Mouse (Mus musculus): Measurements from ENCODE around the gene Fras1. TPM values are rescaled to one million over a fixed set of nuclear protein-coding genes. Genes with fewer than 3 reads are reported as not detected.

The Fras1 gene
- polyA plus RNA-seq, 1 experiment: 0.08 TPM

GRCm38 (mm10) chr5:96422716-96423115 is 49.0 kb downstream of the Fras1 start:
- TF ChIP-seq GATA1 (IDR thresholded peaks at IDR 0.05; ENCODE audit: low read length) (no peak), TAL1 (IDR thresholded peaks at IDR 0.05; ENCODE audit: low read length) (no peak)
- Histone ChIP-seq H3K27me3 (ENCODE audit: control insufficient read depth) (no peaks in the 10 kb centered on the region), H3K9me3 (ENCODE audit: control insufficient read depth, low read length) (no peaks in the 10 kb centered on the region), H3K4me1 (ENCODE audit: control insufficient read depth) (no peaks in the 10 kb centered on the region), H3K36me3 (ENCODE audit: control insufficient read depth) (no peaks in the 10 kb centered on the region), H3K4me3 (replicated peaks) (no peak overlapping the region)

- TF ChIP-seq TAL1 (IDR thresholded peaks at IDR 0.05; ENCODE audit: low read length): no peak
- TF ChIP-seq GATA1 (IDR thresholded peaks at IDR 0.05; ENCODE audit: low read length): no peak
- Histone ChIP-seq H3K36me3 (ENCODE audit: control insufficient read depth) (no peaks in the 10 kb centered on the region), H3K4me1 (ENCODE audit: control insufficient read depth) (no peaks in the 10 kb centered on the region), H3K27me3 (ENCODE audit: control insufficient read depth) (no peaks in the 10 kb centered on the region), H3K4me3 (replicated peaks) (no peak overlapping the region), H3K9me3 (ENCODE audit: control insufficient read depth, low read length) (no peaks in the 10 kb centered on the region)
Measured at GRCm38 (mm10) chr5:96425391-96425790, 51.6 kb downstream of the Fras1 start.

- Histone ChIP-seq H3K27me3 (ENCODE audit: control insufficient read depth) (no peaks in the 10 kb centered on the region), H3K4me3 (replicated peaks) (no peak overlapping the region), H3K9me3 (ENCODE audit: control insufficient read depth, low read length) (no peaks in the 10 kb centered on the region), H3K4me1 (ENCODE audit: control insufficient read depth) (no peaks in the 10 kb centered on the region), H3K36me3 (ENCODE audit: control insufficient read depth) (no peaks in the 10 kb centered on the region)
- TF ChIP-seq TAL1 (IDR thresholded peaks at IDR 0.05; ENCODE audit: low read length) (no peak), GATA1 (IDR thresholded peaks at IDR 0.05; ENCODE audit: low read length) (no peak)
Measured at GRCm38 (mm10) chr5:96429532-96430141, 55.9 kb downstream of the Fras1 start.

GRCm38 (mm10) chr5:96437870-96438269 is 64.1 kb downstream of the Fras1 start:
- no peak overlapping the region for H3K4me3 ChIP-seq (replicated peaks)
- no peaks in the 10 kb centered on the region for H3K9me3 ChIP-seq (ENCODE audit: control insufficient read depth, low read length)
- no peaks in the 10 kb centered on the region for H3K27me3 ChIP-seq (ENCODE audit: control insufficient read depth)
- TF ChIP-seq TAL1 (IDR thresholded peaks at IDR 0.05; ENCODE audit: low read length): no peak
- TF ChIP-seq GATA1 (IDR thresholded peaks at IDR 0.05; ENCODE audit: low read length): no peak
- peaks cover 12% of the 10 kb centered on the region for H3K4me1 ChIP-seq (ENCODE audit: control insufficient read depth)
- H3K36me3 ChIP-seq (ENCODE audit: control insufficient read depth): no peaks in the 10 kb centered on the region

GRCm38 (mm10) chr5:96439811-96440210 is 66.1 kb downstream of the Fras1 start:
- Histone ChIP-seq H3K9me3 (ENCODE audit: control insufficient read depth, low read length) (no peaks in the 10 kb centered on the region; the same call in 1 of the 2 replicates), H3K4me3 (replicated peaks) (no peak overlapping the region), H3K27me3 (ENCODE audit: control insufficient read depth) (no peaks in the 10 kb centered on the region), H3K4me1 (ENCODE audit: control insufficient read depth) (peaks cover 12% of the 10 kb centered on the region), H3K36me3 (ENCODE audit: control insufficient read depth) (no peaks in the 10 kb centered on the region)
- no peak for TF ChIP-seq GATA1 (IDR thresholded peaks at IDR 0.05; ENCODE audit: low read length)
- no peak for TF ChIP-seq TAL1 (IDR thresholded peaks at IDR 0.05; ENCODE audit: low read length)

GRCm38 (mm10) chr5:96447460-96447859 is 73.7 kb downstream of the Fras1 start:
- no peak for TF ChIP-seq TAL1 (IDR thresholded peaks at IDR 0.05; ENCODE audit: low read length)
- Histone ChIP-seq H3K4me3 (replicated peaks) (no peak overlapping the region), H3K36me3 (ENCODE audit: control insufficient read depth) (no peaks in the 10 kb centered on the region), H3K4me1 (ENCODE audit: control insufficient read depth) (no peaks in the 10 kb centered on the region), H3K27me3 (ENCODE audit: control insufficient read depth) (no peaks in the 10 kb centered on the region), H3K9me3 (ENCODE audit: control insufficient read depth, low read length) (peaks cover 6% of the 10 kb centered on the region)

GRCm38 (mm10) chr5:96452027-96452426 is 78.3 kb downstream of the Fras1 start:
- H3K4me3 ChIP-seq (replicated peaks): no peak overlapping the region
- no peaks in the 10 kb centered on the region for H3K4me1 ChIP-seq (ENCODE audit: control insufficient read depth)
- H3K9me3 ChIP-seq (ENCODE audit: control insufficient read depth, low read length): peaks cover under 1% of the 10 kb centered on the region
- H3K27me3 ChIP-seq (ENCODE audit: control insufficient read depth): no peaks in the 10 kb centered on the region
- no peak for TF ChIP-seq TAL1 (IDR thresholded peaks at IDR 0.05; ENCODE audit: low read length)
- no peak for TF ChIP-seq GATA1 (IDR thresholded peaks at IDR 0.05; ENCODE audit: low read length)
- H3K36me3 ChIP-seq (ENCODE audit: control insufficient read depth): no peaks in the 10 kb centered on the region

- H3K36me3 ChIP-seq (ENCODE audit: control insufficient read depth): no peaks in the 10 kb centered on the region
- TF ChIP-seq TAL1 (IDR thresholded peaks at IDR 0.05; ENCODE audit: low read length) (no peak), GATA1 (IDR thresholded peaks at IDR 0.05; ENCODE audit: low read length) (no peak)
- no peaks in the 10 kb centered on the region for H3K4me1 ChIP-seq (ENCODE audit: control insufficient read depth)
- H3K4me3 ChIP-seq (replicated peaks): no peak overlapping the region
- no peaks in the 10 kb centered on the region for H3K9me3 ChIP-seq (ENCODE audit: control insufficient read depth, low read length)
- no peaks in the 10 kb centered on the region for H3K27me3 ChIP-seq (ENCODE audit: control insufficient read depth)
Measured at GRCm38 (mm10) chr5:96453386-96453785, 79.6 kb downstream of the Fras1 start.

GRCm38 (mm10) chr5:96454422-96454821 is 80.7 kb downstream of the Fras1 start:
- H3K36me3 ChIP-seq (ENCODE audit: control insufficient read depth): no peaks in the 10 kb centered on the region
- no peaks in the 10 kb centered on the region for H3K9me3 ChIP-seq (ENCODE audit: control insufficient read depth, low read length)
- H3K4me3 ChIP-seq (replicated peaks): no peak overlapping the region
- H3K4me1 ChIP-seq (ENCODE audit: control insufficient read depth): peaks cover 10% of the 10 kb centered on the region
- TF ChIP-seq TAL1 (IDR thresholded peaks at IDR 0.05; ENCODE audit: low read length) (no peak), GATA1 (IDR thresholded peaks at IDR 0.05; ENCODE audit: low read length) (no peak)
- H3K27me3 ChIP-seq (ENCODE audit: control insufficient read depth): no peaks in the 10 kb centered on the region

GRCm38 (mm10) chr5:96455241-96455640 is 81.5 kb downstream of the Fras1 start:
- TF ChIP-seq TAL1 (IDR thresholded peaks at IDR 0.05; ENCODE audit: low read length) (no peak), GATA1 (IDR thresholded peaks at IDR 0.05; ENCODE audit: low read length) (no peak)
- H3K4me1 ChIP-seq (ENCODE audit: control insufficient read depth): peaks cover 13% of the 10 kb centered on the region
- no peaks in the 10 kb centered on the region for H3K36me3 ChIP-seq (ENCODE audit: control insufficient read depth)
- no peaks in the 10 kb centered on the region for H3K27me3 ChIP-seq (ENCODE audit: control insufficient read depth)
- no peak overlapping the region for H3K4me3 ChIP-seq (replicated peaks)
- no peaks in the 10 kb centered on the region for H3K9me3 ChIP-seq (ENCODE audit: control insufficient read depth, low read length)

Data from erythroblast, embryonic 14.5 days (primary cell).